8 mouse cellular contexts compared by ENCODE assay signal in genomic region chr14:55900414-55900755, GRCm38 (mm10). TPM values are rescaled to one million over a fixed set of nuclear protein-coding genes. Genes with fewer than 3 reads are reported as not detected.
DNase-seq lines count a peak whose midpoint lies in the region; ATAC-seq lines count a peak whose summit lies in the region.

No protein-coding gene starts in this region.

- DNase-seq in embryo, embryonic 10 days (ENCODE audit: low spot score): peak; percentile 28
- no peak for DNase-seq in embryo, embryonic 9.5 days (ENCODE audit: extremely low spot score)
- DNase-seq in layer of hippocampus, postnatal 25 days (ENCODE audit: extremely low spot score in 1 of 2, low spot score in 1 of 2): no peak
- DNase-seq in left cerebral cortex, postnatal 10 days (ENCODE audit: extremely low spot score in 1 of 2, low spot score in 2 of 2): no peak

- H3K9me3 ChIP-seq in megakaryocyte, embryonic 14.5 days: no peaks in the 10 kb centered on the region
- H3K9me3 ChIP-seq in limb, embryonic 15.5 days: no peaks in the 10 kb centered on the region
- no peaks in the 10 kb centered on the region for H3K9me3 ChIP-seq in stomach, embryonic 16.5 days (replicated peaks; ENCODE audit: control insufficient read depth, low read length)

- WGBS in limb, embryonic 15.5 days: 2% methylated on average over 12 of the region's 12 CpGs
- WGBS in stomach, embryonic 16.5 days: 6% methylated on average over 12 of the region's 12 CpGs

- intact Hi-C loops in left cerebral cortex, postnatal 10 days (cut with DNase I): no loop called here

- H3K27me3 ChIP-seq in megakaryocyte, embryonic 14.5 days (replicated peaks): no peaks in the 10 kb centered on the region
- H3K27me3 ChIP-seq in limb, embryonic 15.5 days: no peaks in the 10 kb centered on the region
- no peaks in the 10 kb centered on the region for H3K27me3 ChIP-seq in stomach, embryonic 16.5 days (ENCODE audit: control insufficient read depth, insufficient read depth, low read length)

- no peak for ATAC-seq in megakaryocyte, adult 5-6 weeks (ENCODE audit: poor library complexity, severe bottlenecking)
- no peak for ATAC-seq in limb, embryonic 15.5 days (ENCODE audit: insufficient number of reproducible peaks, low FRiP score, low TSS enrichment, low read depth)
- peak; percentile 14; the same call in 1 of the 2 replicates for ATAC-seq in stomach, embryonic 16.5 days (ENCODE audit: insufficient read depth, low FRiP score)

- peak overlapping the region; percentile 90 for H3K27ac ChIP-seq in limb, embryonic 15.5 days
- peak overlapping the region; percentile 68; the same call in 1 of the 2 replicates for H3K27ac ChIP-seq in stomach, embryonic 16.5 days (ENCODE audit: low read length)

- peak overlapping the region; percentile 91 for H3K4me3 ChIP-seq in megakaryocyte, embryonic 14.5 days (replicated peaks)
- peak overlapping the region; percentile 58 for H3K4me3 ChIP-seq in limb, embryonic 15.5 days
- peak overlapping the region; percentile 54 for H3K4me3 ChIP-seq in stomach, embryonic 16.5 days (replicated peaks; ENCODE audit: low read length)

- peak overlapping the region; percentile 83 for H3K4me2 ChIP-seq in limb, embryonic 15.5 days
- H3K4me2 ChIP-seq in stomach, embryonic 16.5 days (ENCODE audit: low read depth, low read length): peak overlapping the region; percentile 77

- peaks cover 34% of the 10 kb centered on the region for H3K4me1 ChIP-seq in megakaryocyte, embryonic 14.5 days
- peaks cover 18% of the 10 kb centered on the region for H3K4me1 ChIP-seq in limb, embryonic 15.5 days
- H3K4me1 ChIP-seq in stomach, embryonic 16.5 days (ENCODE audit: control insufficient read depth, insufficient read depth, low read length): peaks cover 11% of the 10 kb centered on the region

- peaks cover 43% of the 10 kb centered on the region for H3K36me3 ChIP-seq in megakaryocyte, embryonic 14.5 days (replicated peaks; ENCODE audit: low read length)
- H3K36me3 ChIP-seq in limb, embryonic 15.5 days: peaks cover 31% of the 10 kb centered on the region
- 0 out of 2 replicates have a peak, but pooled peaks cover 4% of the 10 kb centered on the region for H3K36me3 ChIP-seq in stomach, embryonic 16.5 days (ENCODE audit: control insufficient read depth, insufficient read depth, low read length)

- peak overlapping the region; percentile 65 for H3K9ac ChIP-seq in limb, embryonic 15.5 days
- H3K9ac ChIP-seq in stomach, embryonic 16.5 days (ENCODE audit: low read length): peak overlapping the region; percentile 79

RNA-seq across cellular contexts. Expression of gene Sdr39u1, which starts 0.3 kb away (rescaled TPM):
- 6.6 TPM in 1 of 2 replicates, not detected in the other for polyA plus RNA-seq in megakaryocyte, embryonic 14.5 days (2012; ENCODE audit: insufficient read depth, low replicate concordance)
- 1.9 and 3.0 TPM in 2 replicates for total RNA-seq in megakaryocyte, adult 5-6 weeks (2015)
- 0.99 and 2.9 TPM in 2 replicates for total RNA-seq in megakaryocyte, adult 5-6 weeks (2017)
- 87.1 and 91.0 TPM in 2 replicates for polyA plus RNA-seq in limb, embryonic 15.5 days (2015; fragmentation: Nextera tagmentation; extraction: Ambion mirVana)
- 65.5 and 66.5 TPM in 2 replicates for polyA plus RNA-seq in stomach, embryonic 16.5 days (2015; fragmentation: Nextera tagmentation; extraction: Ambion mirVana)
- 10 to 100 TPM; 74.9 to 79.0 TPM for total RNA-seq in layer of hippocampus, postnatal 25 days (2021)
- total RNA-seq in left cerebral cortex, postnatal 10 days (2021): 10 to 100 TPM; 90.4 to 96.1 TPM

RNA-seq across cellular contexts. Expression of gene Khnyn, which starts 15.6 kb away (rescaled TPM):
- 7.3 and 10.5 TPM in 2 replicates for polyA plus RNA-seq in megakaryocyte, embryonic 14.5 days (2012; ENCODE audit: insufficient read depth, low replicate concordance)
- 9.4 and 11.8 TPM in 2 replicates for total RNA-seq in megakaryocyte, adult 5-6 weeks (2015)
- total RNA-seq in megakaryocyte, adult 5-6 weeks (2017): 33.7 and 37.6 TPM in 2 replicates
- polyA plus RNA-seq in limb, embryonic 15.5 days (2015; fragmentation: Nextera tagmentation; extraction: Ambion mirVana): 18.6 and 20.5 TPM in 2 replicates
- polyA plus RNA-seq in stomach, embryonic 16.5 days (2015; fragmentation: Nextera tagmentation; extraction: Ambion mirVana): 18.5 and 21.7 TPM in 2 replicates
- total RNA-seq in layer of hippocampus, postnatal 25 days (2021): 10 to 100 TPM; 10.5 to 12.1 TPM
- 10 to 100 TPM in 1 of 2 experiments, 1 to 10 TPM in 1; 9.8 to 11.3 TPM for total RNA-seq in left cerebral cortex, postnatal 10 days (2021)

RNA-seq across cellular contexts. Expression of gene Cbln3, which starts 16.2 kb away (rescaled TPM):
- 1.2 TPM in 1 of 2 replicates, not detected in the other for polyA plus RNA-seq in megakaryocyte, embryonic 14.5 days (2012; ENCODE audit: insufficient read depth, low replicate concordance)
- 0.40 TPM in 1 of 2 replicates, not detected in the other for total RNA-seq in megakaryocyte, adult 5-6 weeks (2015)
- 0.44 TPM in 1 of 2 replicates, not detected in the other for total RNA-seq in megakaryocyte, adult 5-6 weeks (2017)
- polyA plus RNA-seq in limb, embryonic 15.5 days (2015; fragmentation: Nextera tagmentation; extraction: Ambion mirVana): 0.24 and 0.46 TPM in 2 replicates
- polyA plus RNA-seq in stomach, embryonic 16.5 days (2015; fragmentation: Nextera tagmentation; extraction: Ambion mirVana): 0.45 and 0.66 TPM in 2 replicates
- 1 to 10 TPM in 1 of 2 experiments, under 1 TPM in 1; 0.42 to 1.4 TPM for total RNA-seq in layer of hippocampus, postnatal 25 days (2021)
- total RNA-seq in left cerebral cortex, postnatal 10 days (2021): under 1 TPM; 0.28 to 0.65 TPM

RNA-seq across cellular contexts. Expression of gene Cma1, which starts 44.1 kb away (rescaled TPM):
- 0.87 TPM in 1 of 2 replicates, not detected in the other for polyA plus RNA-seq in megakaryocyte, embryonic 14.5 days (2012; ENCODE audit: insufficient read depth, low replicate concordance)
- 0.51 and 1.0 TPM in 2 replicates for total RNA-seq in megakaryocyte, adult 5-6 weeks (2015)
- total RNA-seq in megakaryocyte, adult 5-6 weeks (2017): 1.8 TPM in 1 of 2 replicates, not detected in the other
- 401 and 411 TPM in 2 replicates for polyA plus RNA-seq in limb, embryonic 15.5 days (2015; fragmentation: Nextera tagmentation; extraction: Ambion mirVana)
- polyA plus RNA-seq in stomach, embryonic 16.5 days (2015; fragmentation: Nextera tagmentation; extraction: Ambion mirVana): 18.9 and 33.3 TPM in 2 replicates
- under 1 TPM in 1 of 2 experiments, not detected in 1; 0.59 TPM for total RNA-seq in layer of hippocampus, postnatal 25 days (2021)
- under 1 TPM in 1 of 2 experiments, not detected in 1; 0.43 TPM for total RNA-seq in left cerebral cortex, postnatal 10 days (2021)

RNA-seq across cellular contexts. Expression of gene Nynrin, which starts 46.6 kb away (rescaled TPM):
- polyA plus RNA-seq in megakaryocyte, embryonic 14.5 days (2012; ENCODE audit: insufficient read depth, low replicate concordance): 0.61 and 1.4 TPM in 2 replicates
- 1.1 and 1.6 TPM in 2 replicates for total RNA-seq in megakaryocyte, adult 5-6 weeks (2015)
- 1.4 and 1.5 TPM in 2 replicates for total RNA-seq in megakaryocyte, adult 5-6 weeks (2017)
- 21.6 and 25.5 TPM in 2 replicates for polyA plus RNA-seq in limb, embryonic 15.5 days (2015; fragmentation: Nextera tagmentation; extraction: Ambion mirVana)
- polyA plus RNA-seq in stomach, embryonic 16.5 days (2015; fragmentation: Nextera tagmentation; extraction: Ambion mirVana): 18.0 and 19.3 TPM in 2 replicates
- 10 to 100 TPM in 1 of 2 experiments, 1 to 10 TPM in 1; 8.5 to 10.7 TPM for total RNA-seq in layer of hippocampus, postnatal 25 days (2021)
- 10 to 100 TPM; 12.3 to 13.1 TPM for total RNA-seq in left cerebral cortex, postnatal 10 days (2021)

Comparison
In these comparisons a context has a peak if more than half of its experiments do, and no peak if none do; other contexts are left out.
1. RNA of gene Sdr39u1, which starts 0.3 kb away (total RNA-seq): 90.4 to 96.1 TPM in left cerebral cortex, postnatal 10 days and 74.9 to 79.0 TPM in layer of hippocampus, postnatal 25 days; 0.99 to 3.0 TPM in megakaryocyte, adult 5-6 weeks; every median in the first group is over 10 times any median in the second.
2. Peak in every context shown above with its lines, with median percentiles within 50 percentile points of each other: H3K4me3 ChIP-seq.